Comparison of ENCODE assay signal across 8 mouse cellular contexts in genomic region chr6:83135571-83136161, GRCm38 (mm10). TPM values are rescaled to one million over a fixed set of nuclear protein-coding genes. Genes with fewer than 3 reads are reported as not detected.
A peak's percentile ranks its signal among the peaks of the same experiment; 100 is the strongest.
DNase-seq lines count a peak whose midpoint lies in the region; ATAC-seq lines count a peak whose summit lies in the region.

No protein-coding gene starts in this region.

- peak overlapping the region; percentile 97 for H3K27ac ChIP-seq in embryonic facial prominence, embryonic 14.5 days (replicated peaks; ENCODE audit: low read depth, low read length)
- no peak overlapping the region for H3K27ac ChIP-seq in hindbrain, embryonic 11.5 days (ENCODE audit: low read depth, low read length)
- H3K27ac ChIP-seq in limb, embryonic 11.5 days (replicated peaks; ENCODE audit: low read depth, low read length) = peak overlapping the region; percentile 100; the same call in 1 of the 2 replicates
- H3K27ac ChIP-seq in midbrain, embryonic 13.5 days = no peak overlapping the region

- peak overlapping the region; percentile 45 for H3K4me3 ChIP-seq in embryonic facial prominence, embryonic 14.5 days (ENCODE audit: low read depth, low read length)
- H3K4me3 ChIP-seq in hindbrain, embryonic 11.5 days (ENCODE audit: low read depth, low read length) = peak overlapping the region; percentile 62
- peak overlapping the region; percentile 47 for H3K4me3 ChIP-seq in limb, embryonic 11.5 days (ENCODE audit: low read depth, low read length)
- H3K4me3 ChIP-seq in midbrain, embryonic 13.5 days (replicated peaks) = peak overlapping the region; percentile 47

- no peaks in the 10 kb centered on the region for H3K27me3 ChIP-seq in embryonic facial prominence, embryonic 14.5 days (replicated peaks; ENCODE audit: control insufficient read depth, insufficient read depth, low read length)
- no peaks in the 10 kb centered on the region for H3K27me3 ChIP-seq in hindbrain, embryonic 11.5 days (ENCODE audit: control insufficient read depth, insufficient read depth, low read length)
- no peaks in the 10 kb centered on the region for H3K27me3 ChIP-seq in limb, embryonic 11.5 days (ENCODE audit: control insufficient read depth, insufficient read depth, low read length)
- H3K27me3 ChIP-seq in midbrain, embryonic 13.5 days = peaks cover 19% of the 10 kb centered on the region

- DNase-seq in adrenal gland, postnatal 10 days = peak; percentile 68
- no peak for DNase-seq in adrenal gland, adult 8-10 months
- DNase-seq in embryonic facial prominence, embryonic 14.5 days (ENCODE audit: low spot score) = peak; percentile 68
- peak; percentile 37 for DNase-seq in hindbrain, embryonic 11.5 days (ENCODE audit: low spot score)
- DNase-seq in limb, embryonic 11.5 days (ENCODE audit: low spot score) = peak; percentile 64
- no peak for DNase-seq in urinary bladder, postnatal 36 days (ENCODE audit: low spot score in 2 of 2)

- peaks cover 37% of the 10 kb centered on the region for H3K4me1 ChIP-seq in embryonic facial prominence, embryonic 14.5 days (ENCODE audit: control insufficient read depth, insufficient read depth, low read length)
- H3K4me1 ChIP-seq in hindbrain, embryonic 11.5 days (replicated peaks; ENCODE audit: control insufficient read depth, insufficient read depth, low read length) = peaks cover 9% of the 10 kb centered on the region; the same call in 1 of the 2 replicates
- H3K4me1 ChIP-seq in limb, embryonic 11.5 days (ENCODE audit: control insufficient read depth, insufficient read depth, low read length) = peaks cover 23% of the 10 kb centered on the region
- H3K4me1 ChIP-seq in midbrain, embryonic 13.5 days (replicated peaks) = peaks cover 40% of the 10 kb centered on the region

- peak overlapping the region; percentile 62 for H3K4me2 ChIP-seq in embryonic facial prominence, embryonic 14.5 days (ENCODE audit: low read depth, low read length)
- peak overlapping the region; percentile 87 for H3K4me2 ChIP-seq in hindbrain, embryonic 11.5 days (replicated peaks; ENCODE audit: low read depth, low read length)
- H3K4me2 ChIP-seq in limb, embryonic 11.5 days (ENCODE audit: low read depth, severe bottlenecking) = peak overlapping the region; percentile 69
- peak overlapping the region; percentile 67 for H3K4me2 ChIP-seq in midbrain, embryonic 13.5 days (replicated peaks)

- H3K9ac ChIP-seq in embryonic facial prominence, embryonic 14.5 days (ENCODE audit: low read depth, low read length) = peak overlapping the region; percentile 74
- H3K9ac ChIP-seq in hindbrain, embryonic 11.5 days (ENCODE audit: low read depth, low read length) = peak overlapping the region; percentile 53; the same call in 1 of the 2 replicates
- peak overlapping the region; percentile 90 for H3K9ac ChIP-seq in limb, embryonic 11.5 days (ENCODE audit: low read length)
- H3K9ac ChIP-seq in midbrain, embryonic 13.5 days (replicated peaks) = peak overlapping the region; percentile 57

- H3K36me3 ChIP-seq in embryonic facial prominence, embryonic 14.5 days (ENCODE audit: control insufficient read depth, insufficient read depth, low read length) = no peaks in the 10 kb centered on the region
- H3K36me3 ChIP-seq in hindbrain, embryonic 11.5 days (ENCODE audit: control insufficient read depth, insufficient read depth, low read length) = no peaks in the 10 kb centered on the region
- H3K36me3 ChIP-seq in limb, embryonic 11.5 days (ENCODE audit: control insufficient read depth, insufficient read depth, low read length) = no peaks in the 10 kb centered on the region
- H3K36me3 ChIP-seq in midbrain, embryonic 13.5 days = no peaks in the 10 kb centered on the region

- 4% methylated on average over 35 of the region's 37 CpGs for WGBS in embryonic facial prominence, embryonic 14.5 days
- WGBS in hindbrain, embryonic 11.5 days = 6% methylated on average over 37 of the region's 37 CpGs
- 2% methylated on average over 36 of the region's 37 CpGs for WGBS in limb, embryonic 11.5 days
- WGBS in midbrain, embryonic 13.5 days = 5% methylated on average over 37 of the region's 37 CpGs

- H3K9me3 ChIP-seq in embryonic facial prominence, embryonic 14.5 days (ENCODE audit: control insufficient read depth, low read length) = no peaks in the 10 kb centered on the region
- no peaks in the 10 kb centered on the region for H3K9me3 ChIP-seq in hindbrain, embryonic 11.5 days (ENCODE audit: control insufficient read depth, low read length)
- H3K9me3 ChIP-seq in limb, embryonic 11.5 days (ENCODE audit: control insufficient read depth, low read length) = no peaks in the 10 kb centered on the region
- H3K9me3 ChIP-seq in midbrain, embryonic 13.5 days = no peaks in the 10 kb centered on the region

- no peak; the same call in 1 of the 2 replicates for ATAC-seq in embryonic facial prominence, embryonic 14.5 days (ENCODE audit: low read depth)
- no peak for ATAC-seq in hindbrain, embryonic 11.5 days (ENCODE audit: low FRiP score)
- ATAC-seq in limb, embryonic 11.5 days (ENCODE audit: insufficient number of reproducible peaks, low FRiP score, low TSS enrichment, low read depth) = no peak
- no peak for ATAC-seq in midbrain, embryonic 13.5 days
- ATAC-seq in erythroid progenitor cell, adult 5-6 weeks (replicated peaks; ENCODE audit: low FRiP score, poor library complexity, severe bottlenecking) = no peak

RNA-seq across cellular contexts. Expression of gene Rtkn, which starts 0.4 kb away (rescaled TPM):
- total RNA-seq in adrenal gland, postnatal 10 days (2021) = 10 to 100 TPM; 10.9 to 19.8 TPM
- total RNA-seq in adrenal gland, adult 8-10 months (2022) = 10 to 100 TPM; 16.4 to 34.0 (median 19.9) TPM
- 25.8 and 30.4 TPM in 2 replicates for polyA plus RNA-seq in embryonic facial prominence, embryonic 14.5 days (2014; fragmentation: Nextera tagmentation; extraction: Ambion mirVana)
- polyA plus RNA-seq in hindbrain, embryonic 11.5 days (2014; fragmentation: Nextera tagmentation; extraction: Ambion mirVana) = 17.7 and 18.3 TPM in 2 replicates
- polyA plus RNA-seq in limb, embryonic 11.5 days (2014; fragmentation: Nextera tagmentation; extraction: Ambion mirVana) = 29.2 and 30.5 TPM in 2 replicates
- 16.5 and 18.8 TPM in 2 replicates for polyA plus RNA-seq in midbrain, embryonic 13.5 days (2015; fragmentation: Nextera tagmentation; extraction: Ambion mirVana)
- not detected in 2 replicates for total RNA-seq in erythroid progenitor cell, adult 5-6 weeks (2015; ENCODE audit: low replicate concordance)
- total RNA-seq in erythroid progenitor cell, adult 5-6 weeks (2017; ENCODE audit: low replicate concordance) = 0.30 TPM in 1 of 2 replicates, not detected in the other

RNA-seq across cellular contexts. Expression of gene Ino80b, which starts 10.4 kb away (rescaled TPM):
- total RNA-seq in adrenal gland, postnatal 10 days (2021) = 10 to 100 TPM; 20.7 to 25.7 TPM
- 10 to 100 TPM; 24.9 to 32.3 (median 28.0) TPM for total RNA-seq in adrenal gland, adult 8-10 months (2022)
- polyA plus RNA-seq in embryonic facial prominence, embryonic 14.5 days (2014; fragmentation: Nextera tagmentation; extraction: Ambion mirVana) = 13.6 and 14.1 TPM in 2 replicates
- polyA plus RNA-seq in hindbrain, embryonic 11.5 days (2014; fragmentation: Nextera tagmentation; extraction: Ambion mirVana) = 18.5 and 21.3 TPM in 2 replicates
- 20.8 and 21.7 TPM in 2 replicates for polyA plus RNA-seq in limb, embryonic 11.5 days (2014; fragmentation: Nextera tagmentation; extraction: Ambion mirVana)
- polyA plus RNA-seq in midbrain, embryonic 13.5 days (2015; fragmentation: Nextera tagmentation; extraction: Ambion mirVana) = 12.1 and 14.9 TPM in 2 replicates
- total RNA-seq in erythroid progenitor cell, adult 5-6 weeks (2015; ENCODE audit: low replicate concordance) = 5.8 and 7.5 TPM in 2 replicates
- 7.4 and 24.1 TPM in 2 replicates for total RNA-seq in erythroid progenitor cell, adult 5-6 weeks (2017; ENCODE audit: low replicate concordance)

RNA-seq across cellular contexts. Expression of gene Wbp1, which starts 14.3 kb away (rescaled TPM):
- total RNA-seq in adrenal gland, postnatal 10 days (2021) = 10 to 100 TPM; 61.1 to 82.1 TPM
- total RNA-seq in adrenal gland, adult 8-10 months (2022) = 100 to 1,000 TPM; 100 to 106 (median 105) TPM
- polyA plus RNA-seq in embryonic facial prominence, embryonic 14.5 days (2014; fragmentation: Nextera tagmentation; extraction: Ambion mirVana) = 61.8 and 82.1 TPM in 2 replicates
- 160 and 179 TPM in 2 replicates for polyA plus RNA-seq in hindbrain, embryonic 11.5 days (2014; fragmentation: Nextera tagmentation; extraction: Ambion mirVana)
- polyA plus RNA-seq in limb, embryonic 11.5 days (2014; fragmentation: Nextera tagmentation; extraction: Ambion mirVana) = 153 and 182 TPM in 2 replicates
- polyA plus RNA-seq in midbrain, embryonic 13.5 days (2015; fragmentation: Nextera tagmentation; extraction: Ambion mirVana) = 228 and 253 TPM in 2 replicates
- 42.3 and 48.7 TPM in 2 replicates for total RNA-seq in erythroid progenitor cell, adult 5-6 weeks (2015; ENCODE audit: low replicate concordance)
- 77.9 and 83.6 TPM in 2 replicates for total RNA-seq in erythroid progenitor cell, adult 5-6 weeks (2017; ENCODE audit: low replicate concordance)

RNA-seq across cellular contexts. Expression of gene Mogs, which starts 20.4 kb away (rescaled TPM):
- 10 to 100 TPM; 42.7 to 48.9 TPM for total RNA-seq in adrenal gland, postnatal 10 days (2021)
- 10 to 100 TPM; 45.9 to 91.9 (median 62.8) TPM for total RNA-seq in adrenal gland, adult 8-10 months (2022)
- 48.7 and 49.3 TPM in 2 replicates for polyA plus RNA-seq in embryonic facial prominence, embryonic 14.5 days (2014; fragmentation: Nextera tagmentation; extraction: Ambion mirVana)
- 17.1 and 20.2 TPM in 2 replicates for polyA plus RNA-seq in hindbrain, embryonic 11.5 days (2014; fragmentation: Nextera tagmentation; extraction: Ambion mirVana)
- polyA plus RNA-seq in limb, embryonic 11.5 days (2014; fragmentation: Nextera tagmentation; extraction: Ambion mirVana) = 34.7 and 42.1 TPM in 2 replicates
- 16.0 and 26.9 TPM in 2 replicates for polyA plus RNA-seq in midbrain, embryonic 13.5 days (2015; fragmentation: Nextera tagmentation; extraction: Ambion mirVana)
- total RNA-seq in erythroid progenitor cell, adult 5-6 weeks (2015; ENCODE audit: low replicate concordance) = 4.6 and 14.4 TPM in 2 replicates
- 13.1 and 17.1 TPM in 2 replicates for total RNA-seq in erythroid progenitor cell, adult 5-6 weeks (2017; ENCODE audit: low replicate concordance)

RNA-seq across cellular contexts. Expression of gene Wdr54, which starts 20.5 kb away (rescaled TPM):
- 1 to 10 TPM; 2.0 to 2.2 TPM for total RNA-seq in adrenal gland, postnatal 10 days (2021)
- 1 to 10 TPM; 3.2 to 6.3 (median 5.3) TPM for total RNA-seq in adrenal gland, adult 8-10 months (2022)
- 5.8 and 7.0 TPM in 2 replicates for polyA plus RNA-seq in embryonic facial prominence, embryonic 14.5 days (2014; fragmentation: Nextera tagmentation; extraction: Ambion mirVana)
- polyA plus RNA-seq in hindbrain, embryonic 11.5 days (2014; fragmentation: Nextera tagmentation; extraction: Ambion mirVana) = 12.3 and 13.8 TPM in 2 replicates
- polyA plus RNA-seq in limb, embryonic 11.5 days (2014; fragmentation: Nextera tagmentation; extraction: Ambion mirVana) = 11.5 and 13.7 TPM in 2 replicates
- polyA plus RNA-seq in midbrain, embryonic 13.5 days (2015; fragmentation: Nextera tagmentation; extraction: Ambion mirVana) = 16.1 and 19.2 TPM in 2 replicates
- total RNA-seq in erythroid progenitor cell, adult 5-6 weeks (2015; ENCODE audit: low replicate concordance) = not detected in 2 replicates
- not detected in 2 replicates for total RNA-seq in erythroid progenitor cell, adult 5-6 weeks (2017; ENCODE audit: low replicate concordance)

Comparison
In these comparisons a context has a peak if more than half of its experiments do, and no peak if none do; other contexts are left out.
1. DNase-seq: peak in adrenal gland, postnatal 10 days (single experiment), embryonic facial prominence, embryonic 14.5 days (single experiment), hindbrain, embryonic 11.5 days (single experiment) and limb, embryonic 11.5 days (single experiment); none in adrenal gland, adult 8-10 months (single experiment) and urinary bladder, postnatal 36 days (0 of 2).
2. H3K27ac ChIP-seq: peak in embryonic facial prominence, embryonic 14.5 days (single experiment) and limb, embryonic 11.5 days (single experiment); none in hindbrain, embryonic 11.5 days (single experiment) and midbrain, embryonic 13.5 days (single experiment).
3. Peak in every context shown above with its lines, with median percentiles within 50 percentile points of each other: H3K4me2 ChIP-seq, H3K4me3 ChIP-seq and H3K9ac ChIP-seq.